In genomic region chr7:127870136-127870821, GRCm38 (mm10) we compare ENCODE assay signal across 21 mouse cellular contexts. TPM values are rescaled to one million over a fixed set of nuclear protein-coding genes. Genes with fewer than 3 reads are reported as not detected.
DNase-seq lines count a peak whose midpoint lies in the region; ATAC-seq and TF ChIP-seq lines count a peak whose summit lies in the region.
"Had no signal": no experiment of that assay in that cellular context is flagged by ENCODE, and none has a peak within 500 bp of the region (broad histone marks: within the 10 kb centered on the region; RNA-seq: fewer than 3 reads in every experiment).

No protein-coding gene starts in this region.

- no peaks in the 10 kb centered on the region for H3K27me3 ChIP-seq in hindbrain, postnatal 0 days (ENCODE audit: insufficient read depth, low read length)
- H3K27me3 ChIP-seq in hindbrain, embryonic 12.5 days, result no peaks in the 10 kb centered on the region
- no peaks in the 10 kb centered on the region for H3K27me3 ChIP-seq in midbrain, postnatal 0 days (ENCODE audit: insufficient read depth, low read length)
- H3K27me3 ChIP-seq in midbrain, embryonic 13.5 days, result no peaks in the 10 kb centered on the region
- H3K27me3 ChIP-seq in hindbrain, embryonic 13.5 days, result no peaks in the 10 kb centered on the region
- H3K27me3 ChIP-seq: forebrain, embryonic 13.5 days had no signal

- H3K9ac ChIP-seq in hindbrain, postnatal 0 days (replicated peaks; ENCODE audit: low read length), result no peak overlapping the region
- H3K9ac ChIP-seq in hindbrain, embryonic 12.5 days, result no peak overlapping the region
- H3K9ac ChIP-seq in midbrain, postnatal 0 days (replicated peaks; ENCODE audit: low read length, poor library complexity, severe bottlenecking), result no peak overlapping the region
- H3K9ac ChIP-seq in midbrain, embryonic 13.5 days (replicated peaks), result no peak overlapping the region
- no peak overlapping the region for H3K9ac ChIP-seq in hindbrain, embryonic 13.5 days
- H3K9ac ChIP-seq: forebrain, embryonic 13.5 days had no signal

- H3K27ac ChIP-seq in hindbrain, postnatal 0 days, result no peak overlapping the region
- H3K27ac ChIP-seq in hindbrain, embryonic 12.5 days, result no peak overlapping the region
- no peak overlapping the region for H3K27ac ChIP-seq in midbrain, postnatal 0 days (ENCODE audit: low read depth, low read length)
- H3K27ac ChIP-seq in midbrain, embryonic 13.5 days, result no peak overlapping the region
- H3K27ac ChIP-seq in hindbrain, embryonic 13.5 days, result no peak overlapping the region
- H3K27ac ChIP-seq: hindbrain, embryonic 10.5 days had no signal

- ATAC-seq in hindbrain, postnatal 0 days, result no peak
- no peak for ATAC-seq in hindbrain, embryonic 12.5 days (ENCODE audit: low FRiP score)
- ATAC-seq in midbrain, postnatal 0 days (ENCODE audit: low FRiP score), result no peak
- ATAC-seq in midbrain, embryonic 13.5 days, result no peak
- ATAC-seq in hindbrain, embryonic 13.5 days (ENCODE audit: low FRiP score), result no peak
- ATAC-seq: forebrain, embryonic 13.5 days had no signal

- H3K4me3 ChIP-seq in hindbrain, postnatal 0 days (ENCODE audit: low read length), result no peak overlapping the region
- H3K4me3 ChIP-seq in hindbrain, embryonic 12.5 days, result no peak overlapping the region
- no peak overlapping the region for H3K4me3 ChIP-seq in midbrain, postnatal 0 days (ENCODE audit: low read depth, low read length)
- no peak overlapping the region for H3K4me3 ChIP-seq in midbrain, embryonic 13.5 days (replicated peaks)
- no peak overlapping the region for H3K4me3 ChIP-seq in hindbrain, embryonic 13.5 days
- H3K4me3 ChIP-seq: forebrain, embryonic 13.5 days; hindbrain, embryonic 10.5 days had no signal

- H3K4me1 ChIP-seq in hindbrain, postnatal 0 days (ENCODE audit: insufficient read depth, low read length), result peaks cover 12% of the 10 kb centered on the region
- H3K4me1 ChIP-seq in hindbrain, embryonic 12.5 days, result peaks cover 18% of the 10 kb centered on the region
- 0 out of 2 replicates have a peak, but pooled peaks cover 9% of the 10 kb centered on the region for H3K4me1 ChIP-seq in midbrain, postnatal 0 days (ENCODE audit: insufficient read depth, low read length)
- peaks cover 33% of the 10 kb centered on the region for H3K4me1 ChIP-seq in midbrain, embryonic 13.5 days (replicated peaks)
- peaks cover 39% of the 10 kb centered on the region for H3K4me1 ChIP-seq in hindbrain, embryonic 13.5 days (replicated peaks)

- H3K36me3 ChIP-seq in hindbrain, postnatal 0 days (ENCODE audit: insufficient read depth, low read length), result peaks cover 25% of the 10 kb centered on the region
- H3K36me3 ChIP-seq in hindbrain, embryonic 12.5 days, result peaks cover 47% of the 10 kb centered on the region
- peaks cover 29% of the 10 kb centered on the region for H3K36me3 ChIP-seq in midbrain, postnatal 0 days (ENCODE audit: insufficient read depth, low read length)
- peaks cover 58% of the 10 kb centered on the region for H3K36me3 ChIP-seq in midbrain, embryonic 13.5 days
- peaks cover 54% of the 10 kb centered on the region for H3K36me3 ChIP-seq in hindbrain, embryonic 13.5 days

- no peaks in the 10 kb centered on the region for H3K9me3 ChIP-seq in hindbrain, postnatal 0 days (ENCODE audit: low read length)
- no peaks in the 10 kb centered on the region for H3K9me3 ChIP-seq in hindbrain, embryonic 12.5 days (replicated peaks)
- no peaks in the 10 kb centered on the region for H3K9me3 ChIP-seq in midbrain, postnatal 0 days (ENCODE audit: low read length)
- H3K9me3 ChIP-seq in midbrain, embryonic 13.5 days, result no peaks in the 10 kb centered on the region
- no peaks in the 10 kb centered on the region for H3K9me3 ChIP-seq in hindbrain, embryonic 13.5 days
- H3K9me3 ChIP-seq: forebrain, embryonic 13.5 days; hindbrain, embryonic 10.5 days had no signal

- DNase-seq in hindbrain, postnatal 0 days (ENCODE audit: low spot score), result no peak
- DNase-seq in midbrain, postnatal 0 days (ENCODE audit: low spot score), result no peak
- DNase-seq in R1 (ENCODE audit: low read depth, low spot score), result peak; percentile 76
- DNase-seq in retina, postnatal 1 day, result peak; percentile 15
- DNase-seq in right cerebral cortex, postnatal 14 days, result no peak
- DNase-seq: adrenal gland, postnatal 25 days; cerebellum, postnatal 36 days; kidney, adult 8-10 months; liver; lung, postnatal 36 days; midbrain, embryonic 14.5 days had no signal

- TF ChIP-seq CTCF in hindbrain, postnatal 0 days (IDR thresholded peaks at IDR 0.05; ENCODE audit: low read depth), result peak; percentile 47
- peak; percentile 60 for TF ChIP-seq CTCF in midbrain, postnatal 0 days (IDR thresholded peaks at IDR 0.05)

- no peak overlapping the region for H3K4me2 ChIP-seq in hindbrain, postnatal 0 days (ENCODE audit: low read depth, low read length)
- no peak overlapping the region for H3K4me2 ChIP-seq in hindbrain, embryonic 12.5 days (replicated peaks)
- H3K4me2 ChIP-seq in midbrain, postnatal 0 days (ENCODE audit: low read depth, low read length, poor library complexity, severe bottlenecking), result no peak overlapping the region
- H3K4me2 ChIP-seq in midbrain, embryonic 13.5 days (replicated peaks), result no peak overlapping the region
- H3K4me2 ChIP-seq in hindbrain, embryonic 13.5 days, result no peak overlapping the region
- H3K4me2 ChIP-seq: forebrain, embryonic 13.5 days; heart, embryonic 11.5 days had no signal

- 83% methylated on average over 5 of the region's 5 CpGs for WGBS in hindbrain, postnatal 0 days
- WGBS in hindbrain, embryonic 12.5 days, result 81% methylated on average over 5 of the region's 5 CpGs
- WGBS in midbrain, postnatal 0 days, result 77% methylated on average over 5 of the region's 5 CpGs
- WGBS in midbrain, embryonic 13.5 days, result 79% methylated on average over 5 of the region's 5 CpGs
- WGBS in hindbrain, embryonic 13.5 days, result 80% methylated on average over 5 of the region's 5 CpGs

RNA-seq across cellular contexts. Expression of gene Zfp646, which starts 5.7 kb away (rescaled TPM):
- 34.6 and 35.0 TPM in 2 replicates for total RNA-seq in hindbrain, postnatal 0 days (2014; rRNA removed)
- 3.4 and 4.4 TPM in 2 replicates for polyA plus RNA-seq in hindbrain, postnatal 0 days (2015; fragmentation: Nextera tagmentation; extraction: Ambion mirVana)
- polyA plus RNA-seq in hindbrain, embryonic 12.5 days (2016; fragmentation: Nextera tagmentation; extraction: Ambion mirVana), result 19.7 and 20.9 TPM in 2 replicates
- total RNA-seq in midbrain, postnatal 0 days (2014; rRNA removed), result 32.3 and 33.8 TPM in 2 replicates
- 3.8 and 4.2 TPM in 2 replicates for polyA plus RNA-seq in midbrain, postnatal 0 days (2015; fragmentation: Nextera tagmentation; extraction: Ambion mirVana)
- 13.6 and 16.0 TPM in 2 replicates for polyA plus RNA-seq in midbrain, embryonic 13.5 days (2015; fragmentation: Nextera tagmentation; extraction: Ambion mirVana)
- polyA plus RNA-seq in hindbrain, embryonic 13.5 days (2015; fragmentation: Nextera tagmentation; extraction: Ambion mirVana), result 11.0 TPM in 2 replicates

RNA-seq across cellular contexts. Expression of gene Zfp668, which starts 6.3 kb away (rescaled TPM):
- 25.8 and 26.2 TPM in 2 replicates for total RNA-seq in hindbrain, postnatal 0 days (2014; rRNA removed)
- 21.8 and 22.4 TPM in 2 replicates for polyA plus RNA-seq in hindbrain, postnatal 0 days (2015; fragmentation: Nextera tagmentation; extraction: Ambion mirVana)
- 37.4 and 37.5 TPM in 2 replicates for polyA plus RNA-seq in hindbrain, embryonic 12.5 days (2016; fragmentation: Nextera tagmentation; extraction: Ambion mirVana)
- total RNA-seq in midbrain, postnatal 0 days (2014; rRNA removed), result 27.8 and 31.0 TPM in 2 replicates
- polyA plus RNA-seq in midbrain, postnatal 0 days (2015; fragmentation: Nextera tagmentation; extraction: Ambion mirVana), result 26.0 and 29.7 TPM in 2 replicates
- polyA plus RNA-seq in midbrain, embryonic 13.5 days (2015; fragmentation: Nextera tagmentation; extraction: Ambion mirVana), result 41.9 and 45.6 TPM in 2 replicates
- polyA plus RNA-seq in hindbrain, embryonic 13.5 days (2015; fragmentation: Nextera tagmentation; extraction: Ambion mirVana), result 37.9 and 39.3 TPM in 2 replicates

RNA-seq across cellular contexts. Expression of gene Prss53, which starts 20.5 kb away (rescaled TPM):
- 0.72 and 1.8 TPM in 2 replicates for total RNA-seq in hindbrain, postnatal 0 days (2014; rRNA removed)
- 1.0 and 1.3 TPM in 2 replicates for polyA plus RNA-seq in hindbrain, postnatal 0 days (2015; fragmentation: Nextera tagmentation; extraction: Ambion mirVana)
- polyA plus RNA-seq in hindbrain, embryonic 12.5 days (2016; fragmentation: Nextera tagmentation; extraction: Ambion mirVana), result 0.77 and 0.98 TPM in 2 replicates
- total RNA-seq in midbrain, postnatal 0 days (2014; rRNA removed), result 0.55 and 1.0 TPM in 2 replicates
- 0.77 and 0.82 TPM in 2 replicates for polyA plus RNA-seq in midbrain, postnatal 0 days (2015; fragmentation: Nextera tagmentation; extraction: Ambion mirVana)
- polyA plus RNA-seq in midbrain, embryonic 13.5 days (2015; fragmentation: Nextera tagmentation; extraction: Ambion mirVana), result 0.53 and 1.0 TPM in 2 replicates
- polyA plus RNA-seq in hindbrain, embryonic 13.5 days (2015; fragmentation: Nextera tagmentation; extraction: Ambion mirVana), result 0.58 and 0.82 TPM in 2 replicates

RNA-seq across cellular contexts. Expression of gene Gm21974, which starts 25.0 kb away (rescaled TPM):
- not detected in 2 replicates for total RNA-seq in hindbrain, postnatal 0 days (2014; rRNA removed)
- not detected in 2 replicates for polyA plus RNA-seq in hindbrain, postnatal 0 days (2015; fragmentation: Nextera tagmentation; extraction: Ambion mirVana)
- not detected in 2 replicates for polyA plus RNA-seq in hindbrain, embryonic 12.5 days (2016; fragmentation: Nextera tagmentation; extraction: Ambion mirVana)
- 0.16 TPM in 1 of 2 replicates, not detected in the other for total RNA-seq in midbrain, postnatal 0 days (2014; rRNA removed)
- not detected in 2 replicates for polyA plus RNA-seq in midbrain, postnatal 0 days (2015; fragmentation: Nextera tagmentation; extraction: Ambion mirVana)
- not detected in 2 replicates for polyA plus RNA-seq in midbrain, embryonic 13.5 days (2015; fragmentation: Nextera tagmentation; extraction: Ambion mirVana)
- 0.61 TPM in 1 of 2 replicates, not detected in the other for polyA plus RNA-seq in hindbrain, embryonic 13.5 days (2015; fragmentation: Nextera tagmentation; extraction: Ambion mirVana)
- total RNA-seq: adrenal gland, postnatal 25 days; gastrocnemius, adult 8-10 months had no signal
- polyA plus RNA-seq: embryonic facial prominence, embryonic 14.5 days; forebrain, embryonic 13.5 days; heart, embryonic 11.5 days; hindbrain, embryonic 10.5 days; midbrain, embryonic 14.5 days; neural tube, embryonic 11.5 days; spleen, adult 2 months had no signal

RNA-seq across cellular contexts. Expression of gene Vkorc1, which starts 25.1 kb away (rescaled TPM):
- 37.2 and 43.0 TPM in 2 replicates for total RNA-seq in hindbrain, postnatal 0 days (2014; rRNA removed)
- polyA plus RNA-seq in hindbrain, postnatal 0 days (2015; fragmentation: Nextera tagmentation; extraction: Ambion mirVana), result 72.6 and 79.8 TPM in 2 replicates
- 64.2 and 66.7 TPM in 2 replicates for polyA plus RNA-seq in hindbrain, embryonic 12.5 days (2016; fragmentation: Nextera tagmentation; extraction: Ambion mirVana)
- total RNA-seq in midbrain, postnatal 0 days (2014; rRNA removed), result 22.7 and 30.3 TPM in 2 replicates
- polyA plus RNA-seq in midbrain, postnatal 0 days (2015; fragmentation: Nextera tagmentation; extraction: Ambion mirVana), result 61.2 and 62.8 TPM in 2 replicates
- polyA plus RNA-seq in midbrain, embryonic 13.5 days (2015; fragmentation: Nextera tagmentation; extraction: Ambion mirVana), result 51.9 and 54.9 TPM in 2 replicates
- 67.6 and 71.1 TPM in 2 replicates for polyA plus RNA-seq in hindbrain, embryonic 13.5 days (2015; fragmentation: Nextera tagmentation; extraction: Ambion mirVana)

Comparison
In these comparisons a context has a peak if more than half of its experiments do, and no peak if none do; other contexts are left out.
1. DNase-seq: peak in R1 (single experiment) and retina, postnatal 1 day (single experiment); none in hindbrain, postnatal 0 days (single experiment), midbrain, postnatal 0 days (single experiment) and right cerebral cortex, postnatal 14 days (single experiment).